Mouse (Mus musculus) kidney, postnatal 4 days (tissue): ENCODE results near the gene Kpna2.

Source experiments
- DNase-seq, 2 experiments: peaks; one replicate each; pipeline ENCODE4 v3.0.0; 2021; ENCODE audit warnings: mixed read lengths in 2 of 2

Gene Kpna2

GRCm38 (mm10) chr11:106981787-106982186 lies 17.6 kb downstream of the Kpna2 start:
- DNase-seq, result no peak

GRCm38 (mm10) chr11:106980455-106980854 lies 18.9 kb downstream of the Kpna2 start:
- peak; percentile 55 to 73 for DNase-seq

GRCm38 (mm10) chr11:106976194-106976593 lies 23.1 kb downstream of the Kpna2 start:
- peak; percentile 88 to 90 for DNase-seq

GRCm38 (mm10) chr11:106975419-106976177 lies 23.7 kb downstream of the Kpna2 start:
- DNase-seq, result peak; percentile 22 to 30

GRCm38 (mm10) chr11:106974440-106974839 lies 24.9 kb downstream of the Kpna2 start:
- DNase-seq, result no peak

GRCm38 (mm10) chr11:106973016-106973415 lies 26.3 kb downstream of the Kpna2 start:
- DNase-seq, result no peak

GRCm38 (mm10) chr11:106969798-106970197 lies 29.5 kb downstream of the Kpna2 start:
- no peak for DNase-seq

- DNase-seq, result peak; percentile 62 to 77
These were observed 31.7 kb downstream of the Kpna2 start for GRCm38 (mm10) chr11:106967630-106968029.

- DNase-seq, result no peak
These were observed 33.5 kb downstream of the Kpna2 start for GRCm38 (mm10) chr11:106965881-106966280.

- no peak for DNase-seq
These were observed 37.0 kb downstream of the Kpna2 start for GRCm38 (mm10) chr11:106962310-106962709.

GRCm38 (mm10) chr11:106961471-106962081 lies 37.8 kb downstream of the Kpna2 start:
- peak; percentile 20 to 44 for DNase-seq

GRCm38 (mm10) chr11:106959121-106959520 lies 40.2 kb downstream of the Kpna2 start:
- DNase-seq, result no peak

GRCm38 (mm10) chr11:106958407-106959071 lies 40.8 kb downstream of the Kpna2 start:
- DNase-seq, result no peak

- DNase-seq, result peak; percentile 80 to 86
These were observed 41.9 kb downstream of the Kpna2 start for GRCm38 (mm10) chr11:106957271-106957980.

- DNase-seq, result peak in 1 of 2 experiments; percentile 13
These were observed 44.8 kb downstream of the Kpna2 start for GRCm38 (mm10) chr11:106954566-106954965.

- peak in 1 of 2 experiments; percentile 26 for DNase-seq
These were observed 45.2 kb downstream of the Kpna2 start for GRCm38 (mm10) chr11:106954116-106954515.
